Mouse (Mus musculus): ENCODE data around the gene Jpt1. TPM values are rescaled to one million over a fixed set of nuclear protein-coding genes. Genes with fewer than 3 reads are reported as not detected.

Jpt1 gene
- polyA plus RNA-seq, 1 experiment = 386 TPM

DNA sequence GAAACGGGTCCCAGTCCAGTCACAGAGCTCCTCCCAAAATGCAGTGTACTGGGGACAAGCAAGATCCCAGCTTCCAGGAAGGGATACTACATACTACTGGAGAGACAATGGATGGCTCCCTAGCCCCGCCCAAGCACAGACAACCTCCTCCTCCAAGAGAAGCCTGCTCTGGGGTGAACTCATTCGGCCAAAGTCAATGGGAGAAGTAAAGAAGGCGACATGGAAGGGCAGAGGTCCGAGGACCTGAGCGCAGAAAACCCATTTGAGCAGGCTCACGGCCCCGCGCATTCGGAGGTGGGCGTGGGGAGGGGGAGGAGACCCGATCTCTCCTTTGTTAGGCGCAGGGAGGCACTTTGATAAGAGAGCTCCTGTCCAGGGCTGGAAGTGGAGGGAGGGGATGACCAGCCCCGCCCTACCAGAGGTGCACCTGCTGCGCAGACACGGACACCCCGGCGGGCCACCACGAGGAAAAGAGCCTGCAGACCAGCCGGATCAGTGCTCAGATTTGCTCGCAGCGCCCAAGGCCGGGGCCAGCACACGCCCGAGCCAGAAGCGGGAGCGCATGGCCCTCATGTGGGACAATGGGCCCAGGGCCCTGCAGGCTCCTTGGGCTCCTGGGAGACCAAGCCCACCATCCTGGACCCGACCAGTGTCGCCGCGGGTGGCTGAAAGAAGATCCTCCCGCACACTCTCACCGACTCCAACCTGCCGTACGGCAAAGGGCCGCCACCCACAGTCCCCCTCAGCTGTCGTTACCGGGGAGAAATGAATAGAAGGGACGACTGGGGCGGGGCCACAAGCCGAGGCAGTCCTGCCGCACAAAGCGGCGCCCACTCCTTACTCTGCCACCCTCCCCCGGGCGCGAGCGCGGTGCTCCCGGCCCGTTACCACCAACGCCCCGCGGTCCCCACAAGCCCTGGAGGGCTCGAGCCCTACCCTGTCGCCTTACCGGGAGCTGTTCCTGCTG lies 633 bp downstream of the Jpt1 start:
- H3K4me2 ChIP-seq (ENCODE audit: low read depth) = peak overlapping the region; percentile 96
- H3K79me2 ChIP-seq (ENCODE audit: control insufficient read depth, insufficient read depth) = peaks cover 54% of the 10 kb centered on the region
- TF ChIP-seq MYOD1 (IDR thresholded peaks at IDR 0.05; ENCODE audit: control insufficient read depth in 1 of 3, insufficient read length in 2 of 3, low read depth in 2 of 3) = peak in 2 of 3 experiments; percentile 48 to 74
- no peak for TF ChIP-seq POLR2A (IDR thresholded peaks at IDR 0.05; ENCODE audit: insufficient read length, low read depth)
- peak in 1 of 3 experiments; percentile 69 for TF ChIP-seq MYOG (IDR thresholded peaks at IDR 0.05; ENCODE audit: control insufficient read depth in 1 of 3, insufficient read depth in 1 of 3, insufficient read length in 2 of 3, low read depth in 2 of 3)
- H3ac ChIP-seq (ENCODE audit: control insufficient read depth, insufficient read length) = peak overlapping the region; percentile 59
- H3K27me3 ChIP-seq (ENCODE audit: control insufficient read depth, insufficient read depth, insufficient read length) = no peaks in the 10 kb centered on the region
- peak overlapping the region; percentile 92 for H3K4me3 ChIP-seq
- no peaks in the 10 kb centered on the region for H3K36me3 ChIP-seq (ENCODE audit: control insufficient read depth, insufficient read depth)

DNA sequence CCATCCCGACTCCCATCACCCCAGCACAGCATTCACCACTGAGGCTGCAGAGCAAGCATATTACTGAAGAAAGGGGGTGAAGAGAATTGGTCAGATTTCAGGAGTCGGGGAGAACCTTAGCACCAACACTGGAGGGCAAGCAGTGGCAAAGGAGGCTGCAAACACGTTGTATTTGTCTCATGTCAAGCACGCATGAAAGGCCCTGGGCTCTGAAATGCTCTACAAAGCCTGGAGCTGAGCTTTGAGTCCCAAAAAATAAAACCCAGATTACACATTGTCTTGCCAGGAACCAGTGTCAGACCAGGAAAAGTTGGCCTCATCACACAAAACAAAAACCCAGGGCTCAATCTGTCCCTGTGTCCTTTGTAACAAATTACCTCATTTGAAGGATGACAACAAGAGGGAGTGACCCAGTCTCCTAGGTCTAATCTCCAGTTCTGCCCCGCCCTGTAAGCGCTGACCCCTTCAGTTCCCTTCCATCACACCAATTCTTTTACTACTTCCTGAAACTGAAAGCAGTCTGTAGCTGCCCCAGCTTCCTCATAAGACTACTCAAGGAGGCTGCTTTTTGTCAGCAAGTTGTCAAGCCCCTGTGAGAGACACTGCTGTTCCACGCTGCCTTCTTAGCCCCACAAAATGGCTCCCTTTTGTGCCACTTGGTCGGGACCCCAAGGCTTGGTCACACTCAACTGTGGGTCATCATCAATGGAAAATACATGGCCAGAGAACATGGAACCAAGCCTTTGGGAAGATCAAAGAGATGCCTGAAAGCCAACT lies 1.6 kb downstream of the Jpt1 start:
- H3K4me2 ChIP-seq (ENCODE audit: low read depth) = peak overlapping the region; percentile 96
- TF ChIP-seq E2F4 (IDR thresholded peaks at IDR 0.05; ENCODE audit: insufficient read depth) (no peak), POLR2AphosphoS2 (IDR thresholded peaks at IDR 0.05; ENCODE audit: insufficient read length, low read depth) (peak; percentile 26)
- no peaks in the 10 kb centered on the region for H3K36me3 ChIP-seq (ENCODE audit: control insufficient read depth, insufficient read depth)
- peak overlapping the region; percentile 59 for H3ac ChIP-seq (ENCODE audit: control insufficient read depth, insufficient read length)
- H3K4me3 ChIP-seq = peak overlapping the region; percentile 92
- H3K27me3 ChIP-seq (ENCODE audit: control insufficient read depth, insufficient read depth, insufficient read length) = no peaks in the 10 kb centered on the region
- peaks cover 64% of the 10 kb centered on the region for H3K79me2 ChIP-seq (ENCODE audit: control insufficient read depth, insufficient read depth)

DNA sequence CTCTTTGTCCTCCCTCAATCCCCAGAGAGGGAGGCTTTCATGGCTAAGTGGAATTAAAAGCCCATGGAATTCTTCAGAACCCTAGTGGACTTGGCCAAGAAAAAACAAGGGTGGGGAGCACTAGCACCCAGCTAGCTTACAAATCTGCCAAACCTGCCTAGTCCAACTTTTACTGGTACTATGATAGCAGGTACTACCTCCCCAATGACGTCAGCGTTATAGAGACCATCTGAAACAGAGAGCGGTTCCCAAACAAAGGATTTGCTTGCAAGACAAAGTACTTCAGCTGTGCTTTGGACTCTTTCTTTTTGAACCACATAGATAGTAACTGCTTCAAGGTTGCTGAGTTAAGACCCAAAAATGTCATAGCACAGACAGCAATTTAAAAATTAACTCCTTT lies 2.2 kb downstream of the Jpt1 start:
- H3ac ChIP-seq (ENCODE audit: control insufficient read depth, insufficient read length) = no peak overlapping the region
- H3K27me3 ChIP-seq (ENCODE audit: control insufficient read depth, insufficient read depth, insufficient read length) = no peaks in the 10 kb centered on the region
- H3K4me2 ChIP-seq (ENCODE audit: low read depth) = peak overlapping the region; percentile 96
- TF ChIP-seq POLR2AphosphoS2 (IDR thresholded peaks at IDR 0.05; ENCODE audit: insufficient read length, low read depth) (no peak), TCF12 (IDR thresholded peaks at IDR 0.05; ENCODE audit: insufficient read depth, poor library complexity, severe bottlenecking) (no peak), MAX (IDR thresholded peaks at IDR 0.05; ENCODE audit: low read depth) (no peak), TCF3 (IDR thresholded peaks at IDR 0.05; ENCODE audit: insufficient read length, low read depth) (no peak), POLR2A (IDR thresholded peaks at IDR 0.05; ENCODE audit: insufficient read length, low read depth) (no peak), E2F4 (IDR thresholded peaks at IDR 0.05; ENCODE audit: insufficient read depth) (no peak), MYOG (IDR thresholded peaks at IDR 0.05; ENCODE audit: control insufficient read depth in 1 of 3, insufficient read depth in 1 of 3, insufficient read length in 2 of 3, low read depth in 2 of 3) (no peak), SRF (IDR thresholded peaks at IDR 0.05; ENCODE audit: control insufficient read depth, insufficient read length, low read depth) (no peak), USF1 (IDR thresholded peaks at IDR 0.05; ENCODE audit: low read depth) (no peak), MYOD1 (IDR thresholded peaks at IDR 0.05; ENCODE audit: control insufficient read depth in 1 of 3, insufficient read length in 2 of 3, low read depth in 2 of 3) (no peak), CEBPB (IDR thresholded peaks at IDR 0.05; ENCODE audit: insufficient read depth, poor library complexity, severe bottlenecking) (no peak), REST (IDR thresholded peaks at IDR 0.05; ENCODE audit: insufficient read depth, insufficient read length) (no peak)
- no peaks in the 10 kb centered on the region for H3K36me3 ChIP-seq (ENCODE audit: control insufficient read depth, insufficient read depth)
- peak overlapping the region; percentile 92 for H3K4me3 ChIP-seq
- H3K79me2 ChIP-seq (ENCODE audit: control insufficient read depth, insufficient read depth) = peaks cover 70% of the 10 kb centered on the region

DNA sequence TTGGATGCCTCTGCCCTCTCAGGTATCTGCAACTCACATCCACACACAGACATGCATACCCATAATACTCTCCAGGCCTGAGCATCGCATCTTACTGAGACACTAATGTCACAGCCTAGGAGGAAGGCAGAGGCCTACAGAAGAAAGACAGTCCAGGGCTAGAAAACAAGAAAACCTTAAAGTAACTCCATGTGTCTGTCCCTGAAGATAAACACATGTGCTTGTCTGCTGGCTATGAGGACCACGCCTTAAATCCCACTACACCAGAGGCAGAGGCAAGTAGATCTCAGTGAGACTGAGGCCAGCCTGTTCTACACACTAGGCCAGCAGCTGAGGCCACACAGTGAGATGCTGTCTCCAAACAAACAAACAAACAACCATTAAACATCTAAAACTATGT lies 3.1 kb downstream of the Jpt1 start:
- no peaks in the 10 kb centered on the region for H3K27me3 ChIP-seq (ENCODE audit: control insufficient read depth, insufficient read depth, insufficient read length)
- no peak overlapping the region for H3ac ChIP-seq (ENCODE audit: control insufficient read depth, insufficient read length)
- H3K4me3 ChIP-seq = no peak overlapping the region
- peaks cover 77% of the 10 kb centered on the region for H3K79me2 ChIP-seq (ENCODE audit: control insufficient read depth, insufficient read depth)
- TF ChIP-seq MYOG (IDR thresholded peaks at IDR 0.05; ENCODE audit: control insufficient read depth in 1 of 3, insufficient read depth in 1 of 3, insufficient read length in 2 of 3, low read depth in 2 of 3) (no peak), REST (IDR thresholded peaks at IDR 0.05; ENCODE audit: insufficient read depth, insufficient read length) (no peak), MYOD1 (IDR thresholded peaks at IDR 0.05; ENCODE audit: control insufficient read depth in 1 of 3, insufficient read length in 2 of 3, low read depth in 2 of 3) (no peak), E2F4 (IDR thresholded peaks at IDR 0.05; ENCODE audit: insufficient read depth) (no peak), POLR2A (IDR thresholded peaks at IDR 0.05; ENCODE audit: insufficient read length, low read depth) (no peak), TCF12 (IDR thresholded peaks at IDR 0.05; ENCODE audit: insufficient read depth, poor library complexity, severe bottlenecking) (no peak), SRF (IDR thresholded peaks at IDR 0.05; ENCODE audit: control insufficient read depth, insufficient read length, low read depth) (no peak)
- H3K36me3 ChIP-seq (ENCODE audit: control insufficient read depth, insufficient read depth) = no peaks in the 10 kb centered on the region
- H3K4me2 ChIP-seq (ENCODE audit: low read depth) = peak overlapping the region; percentile 96

DNA sequence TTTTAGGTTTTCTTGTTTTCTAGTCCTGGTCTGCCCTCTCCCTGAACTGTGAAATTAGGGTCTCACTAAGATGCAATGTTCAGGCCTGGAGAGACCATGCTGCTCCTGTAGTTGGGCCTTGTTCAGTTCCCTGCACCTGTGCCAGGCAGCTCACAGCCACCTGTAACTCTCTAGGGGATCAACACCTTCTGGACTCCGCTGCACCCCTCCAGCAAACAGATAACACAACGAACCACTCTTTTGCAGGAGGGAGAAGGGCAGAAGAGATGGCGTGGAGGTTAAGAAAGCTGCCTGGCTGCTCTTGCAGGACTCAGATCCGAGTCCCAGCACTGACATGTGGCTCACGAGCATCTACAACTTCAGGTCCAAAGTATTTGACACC lies 3.7 kb downstream of the Jpt1 start:
- H3K27me3 ChIP-seq (ENCODE audit: control insufficient read depth, insufficient read depth, insufficient read length) = no peaks in the 10 kb centered on the region
- H3K36me3 ChIP-seq (ENCODE audit: control insufficient read depth, insufficient read depth) = no peaks in the 10 kb centered on the region
- H3K79me2 ChIP-seq (ENCODE audit: control insufficient read depth, insufficient read depth) = peaks cover 84% of the 10 kb centered on the region
- TF ChIP-seq POLR2A (IDR thresholded peaks at IDR 0.05; ENCODE audit: insufficient read length, low read depth) (no peak), MAX (IDR thresholded peaks at IDR 0.05; ENCODE audit: low read depth) (no peak), MYOD1 (IDR thresholded peaks at IDR 0.05; ENCODE audit: control insufficient read depth in 1 of 3, insufficient read length in 2 of 3, low read depth in 2 of 3) (no peak), TCF12 (IDR thresholded peaks at IDR 0.05; ENCODE audit: insufficient read depth, poor library complexity, severe bottlenecking) (no peak), USF1 (IDR thresholded peaks at IDR 0.05; ENCODE audit: low read depth) (no peak), REST (IDR thresholded peaks at IDR 0.05; ENCODE audit: insufficient read depth, insufficient read length) (no peak), POLR2AphosphoS2 (IDR thresholded peaks at IDR 0.05; ENCODE audit: insufficient read length, low read depth) (no peak), MYOG (IDR thresholded peaks at IDR 0.05; ENCODE audit: control insufficient read depth in 1 of 3, insufficient read depth in 1 of 3, insufficient read length in 2 of 3, low read depth in 2 of 3) (no peak), TCF3 (IDR thresholded peaks at IDR 0.05; ENCODE audit: insufficient read length, low read depth) (no peak), SRF (IDR thresholded peaks at IDR 0.05; ENCODE audit: control insufficient read depth, insufficient read length, low read depth) (no peak), E2F4 (IDR thresholded peaks at IDR 0.05; ENCODE audit: insufficient read depth) (no peak), CEBPB (IDR thresholded peaks at IDR 0.05; ENCODE audit: insufficient read depth, poor library complexity, severe bottlenecking) (no peak)
- no peak overlapping the region for H3K4me3 ChIP-seq
- no peak overlapping the region for H3ac ChIP-seq (ENCODE audit: control insufficient read depth, insufficient read length)
- peak overlapping the region; percentile 96 for H3K4me2 ChIP-seq (ENCODE audit: low read depth)

Measured in myocyte (in vitro differentiated cells).